Mouse (Mus musculus) thymus, adult 2 months (tissue): ENCODE measurements at regions not wholly inside any gene's neighbourhood (a gene's known extent, or its start where the extent isn't known, plus 50 kb on each side); places are given as distances from the start of the nearest gene placed in this dataset.

Experiments used
- DNase-seq: peaks from one replicate; pipeline ENCODE4 v3.0.0; 2021
- H3K27ac ChIP-seq: fragments of 200-500 bp; 2 replicates; pipeline ENCODE4 v1.5.1; 2012; ENCODE audit warnings: low read length, control low read depth; ENCODE audit not compliant: control insufficient read depth, insufficient read depth
- H3K27me3 ChIP-seq: fragments of 200-500 bp; 2 replicates; pipeline ENCODE4 v1.6.1; 2012; ENCODE audit warnings: mild to moderate bottlenecking, low read length, moderate library complexity, mixed read lengths; ENCODE audit not compliant: control insufficient read depth, insufficient read depth
- H3K36me3 ChIP-seq: fragments of 200-500 bp; 2 replicates; pipeline ENCODE4 v1.6.1; 2012; ENCODE audit warnings: mild to moderate bottlenecking, low read length, moderate library complexity; ENCODE audit not compliant: control insufficient read depth, insufficient read depth
- H3K4me1 ChIP-seq: fragments of 200-500 bp; replicated peaks from 2 replicates; pipeline ENCODE4 v1.6.1; 2012; ENCODE audit warnings: low read length; ENCODE audit not compliant: control insufficient read depth, insufficient read depth
- H3K4me3 ChIP-seq: fragments of 200-500 bp; 2 replicates; pipeline ENCODE4 v1.5.1; 2012; ENCODE audit warnings: mild to moderate bottlenecking, low read length, control low read depth, moderate library complexity; ENCODE audit not compliant: control insufficient read depth, insufficient read depth
- CTCF ChIP-seq: fragments of 200-500 bp; IDR thresholded peaks from 2 replicates; pipeline ENCODE4 v1.5.1; 2012; ENCODE audit warnings: mild to moderate bottlenecking, control low read depth, low read length, moderate library complexity, borderline replicate concordance; ENCODE audit not compliant: control insufficient read depth, poor library complexity, insufficient read depth; ENCODE audit errors: extremely low read depth
- POLR2A ChIP-seq: fragments of 200-500 bp; IDR thresholded peaks from 2 replicates; pipeline ENCODE4 v1.6.1; 2012; ENCODE audit warnings: mild to moderate bottlenecking, low read length, control low read depth, moderate library complexity; ENCODE audit not compliant: control insufficient read depth, poor library complexity, insufficient read depth; ENCODE audit errors: extremely low read depth
- WGBS: fragments of 180-500 bp; shearing (Covaris S2); methylation state at CpG from one replicate; pipeline ENCODE4 v1.1.7; 2018; 5-methylcytosine and 5-hydroxymethylcytosine counted together

GRCm38 (mm10) chr17:9894828-9895685 lies 225.5 kb upstream of the Pabpc6 start:
- no peaks in the 10 kb centered on the region for H3K36me3 ChIP-seq
- no peak for DNase-seq
- WGBS, result 95% methylated on average over 19 of the region's 19 CpGs
- H3K27ac ChIP-seq, result no peak overlapping the region
- TF ChIP-seq CTCF (no peak), POLR2A (no peak)
- no peaks in the 10 kb centered on the region for H3K27me3 ChIP-seq
- H3K4me3 ChIP-seq, result no peak overlapping the region
- H3K4me1 ChIP-seq, result no peaks in the 10 kb centered on the region

- Histone ChIP-seq H3K4me3 (no peak overlapping the region), H3K27me3 (no peaks in the 10 kb centered on the region), H3K27ac (no peak overlapping the region), H3K36me3 (no peaks in the 10 kb centered on the region), H3K4me1 (no peaks in the 10 kb centered on the region)
- TF ChIP-seq POLR2A (no peak), CTCF (no peak)
- WGBS, result 64% methylated on average over 6 of the region's 6 CpGs
- peak; percentile 23 for DNase-seq
Observed at GRCm38 (mm10) chr17:9893966-9894365, 224.4 kb upstream of the Pabpc6 start.

- WGBS, result 85% methylated on average over 5 of the region's 5 CpGs
- H3K36me3 ChIP-seq, result no peaks in the 10 kb centered on the region
- no peak overlapping the region for H3K4me3 ChIP-seq
- H3K4me1 ChIP-seq, result no peaks in the 10 kb centered on the region
- H3K27ac ChIP-seq, result no peak overlapping the region
- TF ChIP-seq POLR2A (no peak), CTCF (no peak)
- no peaks in the 10 kb centered on the region for H3K27me3 ChIP-seq
- DNase-seq, result no peak
Observed at GRCm38 (mm10) chr17:9892776-9893175, 223.3 kb upstream of the Pabpc6 start.

- Histone ChIP-seq H3K27ac (no peak overlapping the region), H3K27me3 (no peaks in the 10 kb centered on the region), H3K4me3 (no peak overlapping the region), H3K4me1 (no peaks in the 10 kb centered on the region), H3K36me3 (no peaks in the 10 kb centered on the region)
- 93% methylated on average over 9 of the region's 9 CpGs for WGBS
- TF ChIP-seq CTCF (no peak), POLR2A (no peak)
- DNase-seq, result no peak
Observed at GRCm38 (mm10) chr17:9892141-9892540, 222.6 kb upstream of the Pabpc6 start.

GRCm38 (mm10) chr17:9888494-9888893 lies 219.0 kb upstream of the Pabpc6 start:
- H3K4me3 ChIP-seq, result no peak overlapping the region
- H3K27me3 ChIP-seq, result no peaks in the 10 kb centered on the region
- no peak overlapping the region for H3K27ac ChIP-seq
- no peaks in the 10 kb centered on the region for H3K4me1 ChIP-seq
- 90% methylated on average over 4 of the region's 4 CpGs for WGBS
- no peak for TF ChIP-seq POLR2A
- TF ChIP-seq CTCF, result no peak
- DNase-seq, result no peak
- no peaks in the 10 kb centered on the region for H3K36me3 ChIP-seq

GRCm38 (mm10) chr17:9885110-9885509 lies 215.6 kb upstream of the Pabpc6 start:
- no peaks in the 10 kb centered on the region for H3K4me1 ChIP-seq
- TF ChIP-seq POLR2A (no peak), CTCF (no peak)
- H3K36me3 ChIP-seq, result no peaks in the 10 kb centered on the region
- no peak overlapping the region for H3K27ac ChIP-seq
- H3K27me3 ChIP-seq, result no peaks in the 10 kb centered on the region
- H3K4me3 ChIP-seq, result no peak overlapping the region
- WGBS, result 55% methylated on average over 7 of the region's 7 CpGs
- DNase-seq, result no peak

- TF ChIP-seq POLR2A (no peak), CTCF (no peak)
- Histone ChIP-seq H3K27me3 (no peaks in the 10 kb centered on the region), H3K4me1 (no peaks in the 10 kb centered on the region), H3K4me3 (no peak overlapping the region), H3K27ac (no peak overlapping the region), H3K36me3 (no peaks in the 10 kb centered on the region)
- WGBS, result 95% methylated on average over 9 of the region's 9 CpGs
- DNase-seq, result no peak
Observed at GRCm38 (mm10) chr17:9882639-9883226, 213.2 kb upstream of the Pabpc6 start.
